Mouse (Mus musculus) gastrocnemius, postnatal 4 days (tissue): ENCODE measurements around the gene Mief1. TPM values are rescaled to one million over a fixed set of nuclear protein-coding genes. Genes with fewer than 3 reads are reported as not detected.

Experiments used
- DNase-seq, 2 experiments: peaks; one replicate each; pipeline ENCODE4 v3.0.0; 2021 to 2022; ENCODE audit warnings: low spot score in 2 of 2, mixed read lengths in 2 of 2
- long read RNA-seq, 2 experiments: library from polyadenylated mRNA; stranded (forward); transcript quantifications; one replicate each; pipeline ENCODE4 v2.0.0; 2021
- total RNA-seq, 2 experiments: library from RNA; stranded (reverse); gene quantifications; 2 replicates each; pipeline ENCODE4 v1.2.3; 2021

Gene Mief1
- 10 to 100 TPM; 28.7 to 33.5 TPM for total RNA-seq
- long read RNA-seq, experiment 1, full-length matches to known transcripts = 7 of 20 reads
- long read RNA-seq, experiment 1, partial matches to known transcripts = 8 of 20 reads
- long read RNA-seq, experiment 1, other reads (novel, unspliced or antisense) = 5 of 20 reads
- long read RNA-seq, experiment 2, full-length matches to known transcripts = 9 of 32 reads
- long read RNA-seq, experiment 2, partial matches to known transcripts = 5 of 32 reads
- long read RNA-seq, experiment 2, other reads (novel, unspliced or antisense) = 18 of 32 reads

GRCm38 (mm10) chr15:80233733-80234509, at the start of gene Mief1:
Gene Mief1, plus strand, starts transcription at chr15:80234018.
- DNase-seq = peak; percentile 95 to 97

GRCm38 (mm10) chr15:80188927-80189326, 44.9 kb upstream of the Mief1 start:
- no peak for DNase-seq

- DNase-seq = no peak
These were observed 43.7 kb upstream of the Mief1 start for GRCm38 (mm10) chr15:80190075-80190474.

GRCm38 (mm10) chr15:80191585-80192245, 42.1 kb upstream of the Mief1 start:
- DNase-seq = no peak

GRCm38 (mm10) chr15:80192246-80192585, 41.6 kb upstream of the Mief1 start:
- DNase-seq = no peak

GRCm38 (mm10) chr15:80192847-80193246, 41.0 kb upstream of the Mief1 start:
- no peak for DNase-seq

- DNase-seq = no peak
These were observed 34.3 kb upstream of the Mief1 start for GRCm38 (mm10) chr15:80199556-80199955.

- no peak for DNase-seq
These were observed 31.6 kb upstream of the Mief1 start for GRCm38 (mm10) chr15:80202111-80202775.

- DNase-seq = peak in 1 of 2 experiments; percentile 21
These were observed 30.4 kb upstream of the Mief1 start for GRCm38 (mm10) chr15:80203406-80203805.

- DNase-seq = no peak
These were observed 27.7 kb upstream of the Mief1 start for GRCm38 (mm10) chr15:80206057-80206565.

- DNase-seq = no peak
These were observed 25.4 kb upstream of the Mief1 start for GRCm38 (mm10) chr15:80208446-80208845.

- DNase-seq = no peak
These were observed 20.1 kb upstream of the Mief1 start for GRCm38 (mm10) chr15:80213688-80214087.

- DNase-seq = no peak
These were observed 17.9 kb upstream of the Mief1 start for GRCm38 (mm10) chr15:80215716-80216479.

GRCm38 (mm10) chr15:80216480-80216820, 17.4 kb upstream of the Mief1 start:
- DNase-seq = no peak

GRCm38 (mm10) chr15:80217476-80217875, 16.3 kb upstream of the Mief1 start:
- no peak for DNase-seq

- no peak for DNase-seq
These were observed 14.6 kb upstream of the Mief1 start for GRCm38 (mm10) chr15:80219211-80219610.

- no peak for DNase-seq
These were observed 13.8 kb upstream of the Mief1 start for GRCm38 (mm10) chr15:80219705-80220657.

GRCm38 (mm10) chr15:80221031-80221430, 12.8 kb upstream of the Mief1 start:
- no peak for DNase-seq

GRCm38 (mm10) chr15:80223751-80224150, 10.1 kb upstream of the Mief1 start:
- DNase-seq = no peak

GRCm38 (mm10) chr15:80225208-80225607, 8.6 kb upstream of the Mief1 start:
- peak; percentile 66 to 77 for DNase-seq
